Mouse (Mus musculus) large intestine, adult 2 months (tissue): ENCODE measurements around the gene Znrf4. TPM values are rescaled to one million over a fixed set of nuclear protein-coding genes. Genes with fewer than 3 reads are reported as not detected.

ENCODE experiments used
- DNase-seq: peaks from one replicate; pipeline ENCODE4 v3.0.0-alpha.2; 2012; ENCODE audit warnings: low read depth, low spot score
- WGBS: fragments of 180-500 bp; shearing (Covaris S2); methylation state at CpG from one replicate; pipeline ENCODE4 v1.1.7; 2018; 5-methylcytosine and 5-hydroxymethylcytosine counted together
- polyA plus RNA-seq: library from polyadenylated mRNA; depleted of rRNA; stranded (reverse); fragments of >200 nt; gene quantifications from 2 replicates; pipeline ENCODE4 v1.2.3, GENCODE M21; 2012; rRNA removed

Znrf4 gene
- polyA plus RNA-seq, 1 experiment: not detected

GRCm38 (mm10) chr17:56472733-56473610 lies 39.3 kb downstream of the Znrf4 start:
- no peak for DNase-seq
- WGBS: 4% methylated on average over 50 of the region's 50 CpGs

GRCm38 (mm10) chr17:56472121-56472520 lies 40.1 kb downstream of the Znrf4 start:
- no peak for DNase-seq
- 17% methylated on average over 16 of the region's 16 CpGs for WGBS

- no peak for DNase-seq
- WGBS: 81% methylated on average over 5 of the region's 5 CpGs
These were observed 41.1 kb downstream of the Znrf4 start for GRCm38 (mm10) chr17:56471136-56471535.

- no peak for DNase-seq
- 24% methylated on average over 10 of the region's 10 CpGs for WGBS
These were observed 41.7 kb downstream of the Znrf4 start for GRCm38 (mm10) chr17:56470571-56470970.

DNA sequence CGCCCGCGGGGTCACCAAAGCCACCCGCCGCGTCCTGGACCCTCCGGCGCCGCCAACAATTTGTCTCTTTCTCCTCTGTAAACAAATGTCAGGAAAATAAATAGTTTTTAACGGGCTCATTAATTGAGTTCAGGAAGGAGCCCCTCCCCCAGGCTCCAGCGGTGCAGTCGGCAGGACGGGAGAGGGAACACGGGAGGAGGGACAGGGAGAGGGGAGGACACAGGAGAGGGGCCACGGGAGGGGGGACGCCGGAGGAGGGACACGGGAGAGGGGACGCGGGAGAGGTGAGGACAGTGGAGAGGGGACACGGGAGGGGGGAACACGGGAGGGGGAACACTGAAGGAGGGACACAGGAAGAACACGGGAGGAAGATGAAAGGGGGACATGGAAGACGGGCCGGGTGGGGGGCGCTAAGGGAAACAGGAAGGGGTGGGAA lies 42.2 kb downstream of the Znrf4 start:
- DNase-seq: no peak
- WGBS: 12% methylated on average over 26 of the region's 26 CpGs

- 57% methylated on average over 8 of the region's 8 CpGs for WGBS
- no peak for DNase-seq
These were observed 43.0 kb downstream of the Znrf4 start for GRCm38 (mm10) chr17:56469275-56469674.

GRCm38 (mm10) chr17:56468870-56469269 lies 43.4 kb downstream of the Znrf4 start:
- no peak for DNase-seq
- 62% methylated on average over 7 of the region's 7 CpGs for WGBS

- 94% methylated on average over 9 of the region's 9 CpGs for WGBS
- DNase-seq: no peak
These were observed 43.9 kb downstream of the Znrf4 start for GRCm38 (mm10) chr17:56468380-56468779.

DNA sequence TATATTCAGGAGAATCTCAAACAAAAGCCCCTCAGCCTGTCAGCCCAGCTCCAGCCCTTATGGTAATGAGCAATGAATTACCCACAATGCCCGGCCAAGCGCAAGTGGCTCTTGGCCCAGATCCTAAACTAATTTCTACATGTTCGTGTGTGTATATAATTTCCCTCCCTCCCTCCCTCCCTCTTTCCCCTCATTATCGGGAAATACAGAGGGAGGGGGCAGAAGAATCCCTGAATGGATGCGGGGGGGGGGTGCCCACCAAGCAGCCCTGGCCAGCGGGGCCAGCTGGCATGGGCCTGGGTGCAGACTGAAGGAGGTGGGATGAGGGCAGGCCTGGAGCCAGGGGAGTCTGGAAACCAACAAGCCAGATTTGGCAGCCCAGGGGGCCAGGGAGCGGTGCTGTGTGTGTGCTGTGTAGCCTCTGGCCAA lies 44.8 kb downstream of the Znrf4 start:
- DNase-seq: no peak

GRCm38 (mm10) chr17:56466747-56467146 lies 45.5 kb downstream of the Znrf4 start:
- no peak for DNase-seq
- 62% methylated on average over 6 of the region's 6 CpGs for WGBS

More for the DNA sequence above, 44.8 kb downstream of the Znrf4 start:
- WGBS: 14% methylated on average over 7 of the region's 7 CpGs

DNA sequence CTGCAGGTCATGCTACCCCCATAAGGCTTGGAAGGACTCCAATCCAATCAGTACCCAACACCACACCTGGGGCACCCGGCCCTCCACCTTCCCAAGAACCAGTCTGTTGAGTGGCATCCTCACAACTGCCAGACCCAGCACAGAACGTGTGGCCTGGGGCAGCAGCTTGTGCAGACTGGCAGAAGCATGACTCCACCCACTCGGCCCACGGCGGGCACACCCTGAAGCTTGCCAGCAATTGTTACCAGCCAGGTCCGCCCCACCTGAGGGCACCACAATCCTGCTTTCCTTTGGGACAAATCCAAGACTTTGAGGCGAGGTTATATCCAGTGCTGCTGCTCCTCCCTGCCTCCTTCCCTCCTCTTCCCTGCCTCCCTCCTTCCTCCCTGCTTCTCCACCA lies 47.4 kb downstream of the Znrf4 start:
- peak; percentile 46 for DNase-seq
- 19% methylated on average over 7 of the region's 7 CpGs for WGBS

DNA sequence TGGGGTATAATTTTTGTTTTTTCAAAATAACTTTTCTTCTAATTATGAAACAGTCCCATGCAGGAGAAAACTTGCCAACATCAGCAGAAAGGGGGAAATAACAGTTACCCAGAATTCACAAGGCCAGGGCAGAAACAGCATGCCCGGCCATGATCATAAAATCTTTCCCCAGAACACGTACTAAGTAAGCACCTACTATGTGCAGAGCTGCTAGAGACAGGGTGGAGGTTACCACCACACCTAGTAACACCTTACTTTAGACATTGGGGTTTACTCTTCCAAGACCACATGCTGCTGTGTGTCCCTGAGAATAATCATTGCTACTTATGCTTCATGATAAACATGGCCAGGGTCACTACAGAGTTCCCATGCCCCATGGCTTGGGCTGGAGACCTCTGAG lies 47.9 kb downstream of the Znrf4 start:
- no peak for DNase-seq
- 57% methylated on average over 2 of the region's 2 CpGs for WGBS

DNA sequence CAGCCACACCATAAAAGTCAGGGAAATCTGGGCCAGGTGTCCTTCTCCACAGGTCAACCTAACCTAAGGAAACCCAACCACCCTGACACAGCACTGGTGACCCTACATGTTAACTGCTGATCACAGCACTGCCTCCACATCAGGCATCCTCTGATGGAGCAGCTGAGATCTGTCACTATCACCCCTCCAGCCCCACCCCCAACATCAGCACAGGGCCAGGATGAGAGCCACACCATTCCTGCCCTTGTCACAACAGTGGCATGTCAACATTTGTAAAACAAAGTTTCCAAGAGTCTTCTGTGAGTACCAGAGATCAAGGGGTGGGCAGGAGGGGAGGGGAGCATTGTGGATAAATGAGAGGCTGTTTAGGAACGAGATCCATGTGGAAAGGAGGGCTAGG lies 48.7 kb downstream of the Znrf4 start:
- no peak for DNase-seq
- WGBS: 51% methylated on average over 1 of the region's 1 CpGs

GRCm38 (mm10) chr17:56462835-56463455 lies 49.3 kb downstream of the Znrf4 start:
- 4% methylated on average over 17 of the region's 17 CpGs for WGBS
- DNase-seq: no peak

DNA sequence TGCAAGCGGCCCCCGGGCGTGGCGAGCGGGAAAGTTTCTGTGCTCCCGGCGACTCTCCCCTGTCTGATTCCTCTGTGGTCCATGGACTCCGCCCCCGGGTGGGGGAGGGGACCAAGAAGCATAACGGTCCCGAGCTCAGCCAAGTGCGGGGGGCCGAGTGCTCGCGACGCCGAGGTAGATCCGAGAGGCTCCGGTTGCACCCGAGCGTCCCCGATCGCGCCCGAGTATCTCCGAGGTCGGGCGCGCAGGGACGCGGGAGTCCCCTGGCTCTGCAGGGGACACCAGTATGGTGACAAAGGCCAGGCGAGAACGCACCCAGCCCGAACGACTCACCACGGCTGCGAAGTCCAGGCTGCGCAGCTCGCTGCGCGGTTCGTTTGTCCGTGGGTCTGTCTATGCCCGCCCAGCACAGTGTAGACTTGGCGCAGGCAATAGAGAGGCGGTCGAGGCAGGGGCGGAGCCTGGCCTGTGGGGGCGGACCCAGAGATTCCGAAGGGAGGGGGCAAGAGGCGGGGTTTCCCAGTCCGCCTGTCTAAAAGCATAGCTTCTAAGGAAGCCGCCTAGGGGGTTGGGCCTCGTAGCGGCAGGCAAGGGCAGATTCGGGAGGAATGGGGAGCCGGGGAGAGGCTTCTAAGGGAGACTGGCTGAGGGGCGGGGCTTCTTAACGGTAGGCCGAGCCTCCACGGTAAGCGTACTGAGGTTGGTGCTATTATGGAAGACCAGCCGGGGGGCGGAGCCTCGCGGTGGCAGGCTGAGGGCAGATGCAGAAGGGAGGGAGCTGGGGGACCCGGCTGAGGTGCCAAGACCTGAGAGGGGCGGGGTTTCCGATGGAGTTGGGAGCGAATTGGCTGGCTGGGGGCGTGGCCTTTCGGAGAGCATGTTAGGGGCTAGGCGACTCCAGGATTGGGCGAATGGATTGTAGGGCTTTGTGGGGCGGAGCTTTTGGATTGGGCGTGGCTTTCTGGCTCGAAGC lies 50.2 kb downstream of the Znrf4 start:
- WGBS: under 1% methylated on average over 77 of the region's 77 CpGs
- peak; percentile 95 for DNase-seq

Other genes starting within 250 kb of the Znrf4 start
- 45.4 and 61.3 TPM in 2 replicates for gene Ticam1, start 235.6 kb downstream of the Znrf4 start, polyA plus RNA-seq
- 81.6 and 154 TPM in 2 replicates for gene Plin3, start 219.6 kb downstream of the Znrf4 start, polyA plus RNA-seq
- not detected in 2 replicates for gene Arrdc5, start 212.1 kb downstream of the Znrf4 start, polyA plus RNA-seq
- 29.2 and 30.7 TPM in 2 replicates for gene Uhrf1, start 209.1 kb downstream of the Znrf4 start, polyA plus RNA-seq
- 16.4 and 22.7 TPM in 2 replicates for gene Kdm4b, start 186.4 kb downstream of the Znrf4 start, polyA plus RNA-seq
- gene Ptprs, start 35.9 kb downstream of the Znrf4 start, polyA plus RNA-seq: 24.2 and 47.4 TPM in 2 replicates
- gene Gm20219, start 42.0 kb upstream of the Znrf4 start, polyA plus RNA-seq: 2.3 and 3.2 TPM in 2 replicates
- gene Safb2, start 72.2 kb upstream of the Znrf4 start, polyA plus RNA-seq: 72.4 and 81.0 TPM in 2 replicates
- 91.8 and 101 TPM in 2 replicates for gene Safb, start 72.4 kb upstream of the Znrf4 start, polyA plus RNA-seq
- 202 and 210 TPM in 2 replicates for gene 2410015M20Rik, start 97.3 kb upstream of the Znrf4 start, polyA plus RNA-seq
- 1,862 and 2,500 TPM in 2 replicates for gene Rpl36, start 101.0 kb upstream of the Znrf4 start, polyA plus RNA-seq
- gene Lonp1, start 114.5 kb upstream of the Znrf4 start, polyA plus RNA-seq: 45.1 and 53.6 TPM in 2 replicates
- gene Catsperd, start 115.7 kb upstream of the Znrf4 start, polyA plus RNA-seq: 0.27 and 0.33 TPM in 2 replicates
- 62.5 and 73.0 TPM in 2 replicates for gene Ranbp3, start 160.9 kb upstream of the Znrf4 start, polyA plus RNA-seq
- 662 and 682 TPM in 2 replicates for gene Ndufa11, start 205.3 kb upstream of the Znrf4 start, polyA plus RNA-seq
- 10.4 and 10.5 TPM in 2 replicates for gene Vmac, start 205.6 kb upstream of the Znrf4 start, polyA plus RNA-seq
- 11.0 and 11.7 TPM in 2 replicates for gene Nrtn, start 245.1 kb upstream of the Znrf4 start, polyA plus RNA-seq